12 mouse cellular contexts compared by ENCODE assay signal in genomic region chr17:7228545-7228944, GRCm38 (mm10). TPM values are rescaled to one million over a fixed set of nuclear protein-coding genes. Genes with fewer than 3 reads are reported as not detected.
DNase-seq lines count a peak whose midpoint lies in the region.
"Had no signal": no experiment of that assay in that cellular context is flagged by ENCODE, and none has a peak within 500 bp of the region (broad histone marks: within the 10 kb centered on the region; RNA-seq: fewer than 3 reads in every experiment).

No protein-coding gene starts in this region.

- DNase-seq in cerebellum, adult 11-12 months = peak; percentile 20
- DNase-seq in cerebellum, adult 11 months = no peak
- peak; percentile 28 for DNase-seq in lung, postnatal 10 days
- no peak for DNase-seq in lung, postnatal 25 days (ENCODE audit: low spot score)
- DNase-seq in kidney, adult 18-20 months = peak; percentile 45
- peak; percentile 58 to 78 for DNase-seq in kidney, postnatal 25 days
- DNase-seq in adrenal gland, postnatal 36 days = no peak
- DNase-seq in thymus, postnatal 10 days (ENCODE audit: low spot score in 2 of 2) = no peak
- DNase-seq: adrenal gland, adult 2 months; gastrocnemius, postnatal 10 days; right cerebral cortex, postnatal 4 days; thymus, adult 2 months had no signal

RNA-seq across cellular contexts. Expression of gene Rps6ka2, which starts 58.6 kb away (rescaled TPM):
- 10 to 100 TPM; 10.3 to 17.6 TPM for total RNA-seq in adrenal gland, postnatal 36 days (2021)

Comparison
In these comparisons a context has a peak if more than half of its experiments do, and no peak if none do; other contexts are left out.
1. DNase-seq: peak in cerebellum, adult 11-12 months (single experiment), lung, postnatal 10 days (single experiment), kidney, adult 18-20 months (single experiment) and kidney, postnatal 25 days (2 of 2); none in cerebellum, adult 11 months (single experiment), lung, postnatal 25 days (single experiment), adrenal gland, postnatal 36 days (0 of 2) and thymus, postnatal 10 days (0 of 2).